29 mouse cellular contexts compared by ENCODE assay signal in the genomic region with DNA sequence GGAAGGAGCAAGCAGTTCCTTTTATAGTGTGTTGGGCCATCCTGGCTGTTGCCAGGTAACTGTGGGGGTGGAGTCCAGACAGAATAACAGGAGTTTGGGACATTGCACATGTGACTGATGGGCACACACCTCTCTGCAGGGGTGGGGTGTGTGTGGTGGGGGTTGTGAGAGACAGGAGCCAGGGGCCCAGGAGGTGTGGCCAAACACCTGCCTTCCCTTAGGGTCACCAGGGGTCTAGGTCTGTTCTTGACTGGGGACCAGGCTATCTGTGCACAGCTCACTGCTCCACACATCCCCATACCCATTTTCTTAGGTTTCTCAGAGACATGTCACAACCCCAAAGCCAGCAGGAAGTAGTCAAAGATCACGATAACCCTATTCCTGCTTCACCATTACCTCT. TPM values are rescaled to one million over a fixed set of nuclear protein-coding genes. Genes with fewer than 3 reads are reported as not detected.
DNase-seq lines count a peak whose midpoint lies in the region; ATAC-seq and TF ChIP-seq lines count a peak whose summit lies in the region.
"Had no signal": no experiment of that assay in that cellular context is flagged by ENCODE, and none has a peak within 500 bp of the region (broad histone marks: within the 10 kb centered on the region; RNA-seq: fewer than 3 reads in every experiment).

No protein-coding gene starts in this region.

- no peak overlapping the region for H3K9ac ChIP-seq in heart, embryonic 15.5 days
- no peak overlapping the region for H3K9ac ChIP-seq in midbrain, embryonic 13.5 days (replicated peaks)
- H3K9ac ChIP-seq in midbrain, embryonic 11.5 days (ENCODE audit: low read length) = no peak overlapping the region
- H3K9ac ChIP-seq in MEL (ENCODE audit: control insufficient read depth, low read depth, low read length, poor library complexity, severe bottlenecking) = no peak overlapping the region
- H3K9ac ChIP-seq: kidney, embryonic 15.5 days; limb, embryonic 12.5 days; liver, embryonic 15.5 days; lung, embryonic 15.5 days had no signal

- H3K4me1 ChIP-seq in heart, embryonic 15.5 days (replicated peaks) = no peaks in the 10 kb centered on the region
- H3K4me1 ChIP-seq in heart, embryonic 10.5 days = peaks cover 4% of the 10 kb centered on the region; the same call in 1 of the 2 replicates
- no peaks in the 10 kb centered on the region for H3K4me1 ChIP-seq in midbrain, embryonic 13.5 days (replicated peaks)
- H3K4me1 ChIP-seq in midbrain, embryonic 11.5 days (ENCODE audit: control insufficient read depth, insufficient read depth, low read length) = no peaks in the 10 kb centered on the region
- H3K4me1 ChIP-seq in G1E (ENCODE audit: insufficient read depth, low read depth, low read length) (peaks cover 35% of the 10 kb centered on the region), MEL (ENCODE audit: control insufficient read depth in 1 of 2, insufficient read depth in 2 of 2, low read length in 2 of 2) (peaks cover 0 to 6% of the 10 kb centered on the region in 2 experiments; a peak in 1 of 4 replicates)
- H3K4me1 ChIP-seq: kidney, embryonic 15.5 days; limb, embryonic 12.5 days; liver, embryonic 15.5 days; lung, embryonic 15.5 days had no signal

- no peak overlapping the region for H3K4me2 ChIP-seq in heart, embryonic 15.5 days
- no peak overlapping the region for H3K4me2 ChIP-seq in midbrain, embryonic 13.5 days (replicated peaks)
- no peak overlapping the region for H3K4me2 ChIP-seq in midbrain, embryonic 11.5 days
- H3K4me2 ChIP-seq: heart, embryonic 11.5 days; kidney, embryonic 15.5 days; limb, embryonic 12.5 days; liver, embryonic 15.5 days; lung, embryonic 15.5 days had no signal

- no peaks in the 10 kb centered on the region for H3K27me3 ChIP-seq in heart, embryonic 15.5 days
- no peaks in the 10 kb centered on the region for H3K27me3 ChIP-seq in heart, embryonic 10.5 days (ENCODE audit: insufficient read depth, poor library complexity, severe bottlenecking)
- no peaks in the 10 kb centered on the region for H3K27me3 ChIP-seq in midbrain, embryonic 13.5 days
- no peaks in the 10 kb centered on the region for H3K27me3 ChIP-seq in midbrain, embryonic 11.5 days (ENCODE audit: control insufficient read depth, insufficient read depth, low read length)
- H3K27me3 ChIP-seq in G1E (ENCODE audit: insufficient read depth, low read length) = no peaks in the 10 kb centered on the region
- no peaks in the 10 kb centered on the region for H3K27me3 ChIP-seq in MEL (ENCODE audit: control insufficient read depth in 1 of 2, insufficient read depth in 2 of 2, low read length in 2 of 2)
- H3K27me3 ChIP-seq: kidney, embryonic 15.5 days; limb, embryonic 12.5 days; liver, embryonic 15.5 days; lung, embryonic 15.5 days had no signal

- no peak for TF ChIP-seq RAD21 in MEL (IDR thresholded peaks at IDR 0.05; ENCODE audit: low read depth, low read length)

- no peak overlapping the region for H3K27ac ChIP-seq in heart, embryonic 15.5 days
- H3K27ac ChIP-seq in heart, embryonic 10.5 days = no peak overlapping the region
- no peak overlapping the region for H3K27ac ChIP-seq in midbrain, embryonic 13.5 days
- H3K27ac ChIP-seq in midbrain, embryonic 11.5 days (ENCODE audit: low read depth, low read length) = no peak overlapping the region
- H3K27ac ChIP-seq in MEL (ENCODE audit: control insufficient read depth, low read depth, low read length) = no peak overlapping the region
- H3K27ac ChIP-seq: kidney, embryonic 15.5 days; left cerebral cortex, adult 2 months; limb, embryonic 12.5 days; liver, embryonic 15.5 days; lung, embryonic 15.5 days; stomach, postnatal 0 days had no signal

- no peak overlapping the region for H3K4me3 ChIP-seq in heart, embryonic 15.5 days
- no peak overlapping the region for H3K4me3 ChIP-seq in heart, embryonic 10.5 days
- no peak overlapping the region for H3K4me3 ChIP-seq in midbrain, embryonic 13.5 days (replicated peaks)
- H3K4me3 ChIP-seq in midbrain, embryonic 11.5 days (ENCODE audit: low read depth, low read length) = no peak overlapping the region
- H3K4me3 ChIP-seq in G1E (ENCODE audit: low read depth, low read length) (no peak overlapping the region; the same call in 1 of the 2 replicates), MEL (ENCODE audit: control insufficient read depth in 1 of 2, insufficient read depth in 1 of 2, low read depth in 2 of 2, low read length in 2 of 2) (no peak overlapping the region)
- H3K4me3 ChIP-seq: kidney, embryonic 15.5 days; left cerebral cortex, adult 2 months; limb, embryonic 12.5 days; liver, embryonic 15.5 days; lung, embryonic 15.5 days had no signal

- 0 out of 2 replicates have a peak, but pooled peaks have one; percentile 18 for ATAC-seq in heart, embryonic 15.5 days (replicated peaks; ENCODE audit: insufficient number of reproducible peaks, insufficient read depth, low FRiP score, low read depth)
- peak; percentile 60; the same call in 1 of the 2 replicates for ATAC-seq in midbrain, embryonic 13.5 days
- ATAC-seq in midbrain, embryonic 11.5 days (ENCODE audit: low FRiP score) = no peak
- peak; percentile 34; the same call in 1 of the 2 replicates for ATAC-seq in G1E (ENCODE audit: extremely low read depth, insufficient number of reproducible peaks, low FRiP score, poor library complexity, severe bottlenecking)
- ATAC-seq: inflammation-experienced regulatory T-cells, adult 6 months had no signal

- TF ChIP-seq EP300 in MEL (IDR thresholded peaks at IDR 0.05; ENCODE audit: low read depth in 1 of 2, low read length in 2 of 2) = no peak

- no peak for TF ChIP-seq CTCF in G1E (IDR thresholded peaks at IDR 0.05; ENCODE audit: low read depth, low read length)
- no peak for TF ChIP-seq CTCF in MEL (IDR thresholded peaks at IDR 0.05 in 2 of 3, conservative IDR thresholded peaks at IDR 0.05 in 1 of 3; ENCODE audit: control insufficient read depth in 1 of 3, insufficient read depth in 1 of 3, low read depth in 2 of 3, low read length in 3 of 3, poor library complexity in 1 of 3, severe bottlenecking in 1 of 3)

- no peaks in the 10 kb centered on the region for H3K9me3 ChIP-seq in heart, embryonic 15.5 days (replicated peaks)
- no peaks in the 10 kb centered on the region for H3K9me3 ChIP-seq in heart, embryonic 10.5 days
- no peaks in the 10 kb centered on the region for H3K9me3 ChIP-seq in midbrain, embryonic 13.5 days
- H3K9me3 ChIP-seq in midbrain, embryonic 11.5 days (ENCODE audit: control insufficient read depth, low read length) = no peaks in the 10 kb centered on the region
- H3K9me3 ChIP-seq in G1E (replicated peaks) (no peaks in the 10 kb centered on the region), MEL (replicated peaks; ENCODE audit: insufficient read depth, low read length) (no peaks in the 10 kb centered on the region)
- H3K9me3 ChIP-seq: kidney, embryonic 15.5 days; limb, embryonic 12.5 days; liver, embryonic 15.5 days; lung, embryonic 15.5 days had no signal

- 77% methylated on average over 1 of the region's 1 CpGs for WGBS in heart, embryonic 15.5 days
- WGBS in heart, embryonic 10.5 days = 93% methylated on average over 1 of the region's 1 CpGs
- 81% methylated on average over 1 of the region's 1 CpGs for WGBS in midbrain, embryonic 13.5 days
- WGBS in midbrain, embryonic 11.5 days = 82% methylated on average over 1 of the region's 1 CpGs

- TF ChIP-seq POLR2A in MEL (IDR thresholded peaks at IDR 0.05; ENCODE audit: control insufficient read depth in 1 of 2, insufficient read depth in 1 of 2, low read depth in 1 of 2, low read length in 2 of 2, poor library complexity in 1 of 2) = no peak

- no peaks in the 10 kb centered on the region for H3K36me3 ChIP-seq in heart, embryonic 15.5 days
- H3K36me3 ChIP-seq in heart, embryonic 10.5 days = no peaks in the 10 kb centered on the region
- H3K36me3 ChIP-seq in midbrain, embryonic 13.5 days = no peaks in the 10 kb centered on the region
- H3K36me3 ChIP-seq in midbrain, embryonic 11.5 days (ENCODE audit: control insufficient read depth, insufficient read depth, low read length) = no peaks in the 10 kb centered on the region
- H3K36me3 ChIP-seq in G1E (replicated peaks) (peaks cover 29% of the 10 kb centered on the region), MEL (ENCODE audit: control insufficient read depth in 1 of 2, insufficient read depth in 2 of 2, low read length in 2 of 2) (peaks cover 0 to 6% of the 10 kb centered on the region in 2 experiments; a peak in 2 of 4 replicates)
- H3K36me3 ChIP-seq: kidney, embryonic 15.5 days; limb, embryonic 12.5 days; liver, embryonic 15.5 days; lung, embryonic 15.5 days had no signal

- no peaks in the 10 kb centered on the region for H3K79me2 ChIP-seq in MEL (ENCODE audit: control insufficient read depth, insufficient read depth, low read length, poor library complexity)

- no peak for DNase-seq in heart, embryonic 10.5 days (ENCODE audit: low spot score)
- DNase-seq in midbrain, embryonic 11.5 days (ENCODE audit: low spot score, missing footprints) = no peak
- no peak for DNase-seq in G1E (ENCODE audit: low spot score)
- DNase-seq in MEL (ENCODE audit: low read depth, low spot score) = peak; percentile 38
- DNase-seq in kidney, adult 11 months = no peak
- DNase-seq: adrenal gland, postnatal 10 days; B cell, adult 2 months; cerebellum, adult 8-10 months; cerebellum, postnatal 25 days; gastrocnemius, postnatal 10 days; kidney, adult 18-20 months; kidney, postnatal 25 days; right cerebral cortex, adult 18-20 months; thymus, adult 18-20 months; thymus, postnatal 25 days had no signal

TF ChIP-seq in MEL, 35 proteins besides CTCF, POLR2A, EP300 and RAD21 (continues in another document):
- TF ChIP-seq JUND (IDR thresholded peaks at IDR 0.05; ENCODE audit: low read depth, low read length) (no peak), CHD1 (IDR thresholded peaks at IDR 0.05; ENCODE audit: low read depth, low read length) (no peak), SMC3 (IDR thresholded peaks at IDR 0.05; ENCODE audit: low read depth, low read length) (no peak), MYC (IDR thresholded peaks at IDR 0.05; ENCODE audit: low read depth, low read length) (no peak), USF1 (IDR thresholded peaks at IDR 0.05; ENCODE audit: low read depth, low read length) (0 out of 2 replicates have a peak, but pooled peaks have one; percentile 19), MXI1 (IDR thresholded peaks at IDR 0.05; ENCODE audit: low read depth, low read length) (peak; percentile 37; the same call in 1 of the 2 replicates), CHD2 (IDR thresholded peaks at IDR 0.05; ENCODE audit: low read length) (no peak)

RNA-seq across cellular contexts. Expression of a gene that starts 51.9 kb away (rescaled TPM):
- 0.40 and 0.93 TPM in 2 replicates for polyA plus RNA-seq in heart, embryonic 15.5 days (2015; fragmentation: Nextera tagmentation; extraction: Ambion mirVana)
- 0.11 and 0.42 TPM in 2 replicates for polyA plus RNA-seq in heart, embryonic 10.5 days (2016; fragmentation: Nextera tagmentation; extraction: Ambion mirVana)
- polyA plus RNA-seq in midbrain, embryonic 13.5 days (2015; fragmentation: Nextera tagmentation; extraction: Ambion mirVana) = 32.5 and 34.4 TPM in 2 replicates
- polyA plus RNA-seq in midbrain, embryonic 11.5 days (2014; fragmentation: Nextera tagmentation; extraction: Ambion mirVana) = 7.4 and 7.8 TPM in 2 replicates
- 101 and 107 TPM in 2 replicates for total RNA-seq in G1E (2014; fragmentation: Nextera tagmentation)
- total RNA-seq in G1E (2017) = 30.4 and 40.3 TPM in 2 replicates
- 7.7 and 10.7 TPM in 2 replicates for polyA plus RNA-seq in G1E (2012)
- total RNA-seq in MEL (2012; rRNA removed) = 1.7 and 3.2 TPM in 2 replicates
- polyA plus RNA-seq in MEL (2012; ENCODE audit: insufficient read depth in 1 of 2, insufficient read length in 2 of 2, low read depth in 1 of 2, low replicate concordance in 2 of 2, missing spikeins in 1 of 2) = under 1 TPM in 1 of 2 experiments, not detected in 1; 0.52 TPM
- total RNA-seq: granulocyte monocyte progenitor cell, adult 5-6 weeks; hematopoietic stem cell, adult 5-6 weeks; liver, adult 2 months; megakaryocyte, adult 5-6 weeks had no signal
- polyA plus RNA-seq: liver, adult 2 months had no signal
